Mouse (Mus musculus): ENCODE data around the gene Pfkfb1.

The Pfkfb1 gene

GRCm38 (mm10) chrX:150588023-150588764, at the start of gene Pfkfb1:
Gene Pfkfb1 (plus strand): TSS chrX:150588229.
- peak; percentile 11 for DNase-seq (ENCODE audit: low spot score)

DNA sequence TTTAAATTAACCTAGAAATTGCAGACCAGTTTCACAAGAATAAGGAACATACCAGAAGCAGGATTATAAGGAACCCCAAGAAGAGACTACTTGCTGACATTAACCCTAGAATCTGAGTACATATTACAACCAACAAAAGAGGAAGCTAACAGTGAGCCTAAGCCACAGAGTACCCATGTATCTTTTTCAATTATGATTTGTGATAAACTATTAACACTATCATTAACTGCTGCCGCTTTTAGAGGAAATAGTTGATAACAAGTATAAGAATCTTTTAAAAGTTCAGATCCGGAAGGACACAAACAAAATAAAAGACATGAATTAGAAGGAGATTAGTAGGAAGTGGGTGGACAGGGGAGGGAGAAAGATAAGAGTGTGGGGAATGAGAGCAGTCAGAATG, 47.9 kb upstream of the Pfkfb1 start:
- no peak for DNase-seq (ENCODE audit: low spot score)

DNA sequence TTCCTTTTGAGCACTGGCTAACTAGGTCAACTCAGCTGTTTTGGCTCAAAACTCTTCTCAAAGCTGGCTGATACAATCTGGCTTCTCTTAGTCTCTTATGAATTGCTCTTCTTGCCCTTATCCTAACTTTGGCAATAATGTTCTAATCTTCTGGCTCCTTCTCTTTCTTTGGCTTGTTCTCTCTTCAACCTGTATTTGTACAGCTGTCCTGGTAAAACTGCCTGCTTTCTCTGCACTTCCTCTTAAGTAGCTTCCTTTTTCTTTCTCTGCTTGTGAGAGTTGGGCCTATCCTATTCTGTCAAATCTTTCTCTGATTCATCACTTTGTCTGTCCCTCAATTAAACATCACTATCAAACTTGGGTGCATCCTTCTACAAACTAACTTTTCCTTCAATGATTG, 46.3 kb upstream of the Pfkfb1 start:
- DNase-seq (ENCODE audit: low spot score) = no peak

DNA sequence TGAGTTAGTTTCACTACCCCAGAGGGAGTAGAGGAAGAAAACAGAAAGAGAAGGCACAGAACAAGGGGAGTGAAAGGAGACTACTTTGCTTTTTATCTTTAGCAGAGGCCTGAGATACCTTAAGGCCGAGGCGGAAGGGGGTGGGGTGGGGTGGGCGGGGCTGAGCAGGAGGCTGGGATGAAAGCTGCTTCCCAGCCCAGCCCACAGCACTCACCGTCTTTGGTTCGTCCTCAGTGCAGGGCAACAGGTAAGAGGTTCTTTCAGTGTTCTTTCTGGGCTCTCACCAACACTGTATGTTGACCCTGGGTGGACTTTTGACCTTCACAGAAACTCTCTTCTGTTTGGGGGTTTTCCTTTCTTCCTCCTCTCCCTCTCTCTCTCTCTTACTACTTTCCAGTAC, 40.8 kb upstream of the Pfkfb1 start, which contains the start of gene Alas2:
TSS of gene Alas2 (plus strand) at position 137 of the 400 bp plus-strand sequence.
- no peak for DNase-seq (ENCODE audit: low spot score)

GRCm38 (mm10) chrX:150549639-150550038, 38.4 kb upstream of the Pfkfb1 start:
- DNase-seq (ENCODE audit: low spot score) = no peak

- DNase-seq (ENCODE audit: low spot score) = no peak
Measured at GRCm38 (mm10) chrX:150551986-150552385, 36.0 kb upstream of the Pfkfb1 start.

- DNase-seq (ENCODE audit: low spot score) = no peak
Measured at GRCm38 (mm10) chrX:150554032-150554431, 34.0 kb upstream of the Pfkfb1 start.

DNA sequence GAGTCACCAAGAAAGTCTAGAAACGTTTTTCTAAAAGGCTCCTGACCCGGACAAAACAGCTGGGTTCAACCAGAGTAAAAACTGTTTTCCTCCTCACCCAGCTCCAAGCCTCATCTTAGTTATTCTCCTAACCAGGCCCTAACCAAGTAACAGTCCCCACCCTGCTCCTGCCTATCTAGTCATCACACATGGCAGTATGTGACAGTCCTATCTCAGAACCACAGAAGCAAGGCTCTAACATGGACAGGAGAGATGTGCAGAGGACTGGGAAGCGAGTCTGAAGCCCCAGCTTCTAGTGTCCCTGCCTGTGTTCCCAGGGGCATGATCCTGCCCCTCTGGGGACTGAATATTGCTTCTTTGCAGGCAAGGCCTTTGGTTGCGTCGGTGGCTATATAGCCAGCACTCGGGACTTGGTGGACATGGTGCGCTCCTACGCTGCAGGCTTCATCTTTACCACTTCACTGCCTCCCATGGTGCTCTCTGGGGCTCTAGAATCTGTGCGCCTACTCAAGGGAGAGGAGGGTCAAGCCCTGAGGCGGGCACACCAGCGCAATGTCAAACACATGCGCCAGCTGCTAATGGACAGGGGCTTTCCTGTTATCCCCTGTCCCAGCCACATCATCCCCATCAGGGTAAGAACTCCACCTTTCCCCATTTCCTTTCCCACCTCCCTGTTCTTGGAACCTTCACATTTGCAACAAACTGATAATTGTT, 23.2 kb upstream of the Pfkfb1 start:
- no peak for DNase-seq (ENCODE audit: low spot score)

DNA sequence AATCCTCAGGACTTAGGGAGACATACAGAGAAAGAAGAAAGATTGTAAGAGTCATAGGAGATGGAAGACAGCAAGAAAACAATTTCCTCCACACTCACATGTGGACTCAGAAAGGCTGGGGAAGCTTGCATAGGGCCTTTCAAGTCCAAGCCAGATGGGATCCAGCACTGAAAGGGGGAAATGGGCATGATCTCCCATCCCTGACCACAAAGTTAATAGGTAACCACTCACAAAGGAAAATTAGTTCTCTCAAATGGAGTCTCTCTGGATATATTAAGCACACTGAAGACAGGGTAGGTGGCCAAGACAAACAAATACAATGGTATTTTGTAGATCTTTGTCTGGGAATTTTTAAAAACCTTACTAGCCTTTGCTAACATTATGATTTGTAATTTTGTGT, 6.1 kb upstream of the Pfkfb1 start:
- DNase-seq (ENCODE audit: low spot score) = no peak

- DNase-seq (ENCODE audit: low spot score) = no peak
Measured at GRCm38 (mm10) chrX:150585116-150585515, 2.9 kb upstream of the Pfkfb1 start.

DNA sequence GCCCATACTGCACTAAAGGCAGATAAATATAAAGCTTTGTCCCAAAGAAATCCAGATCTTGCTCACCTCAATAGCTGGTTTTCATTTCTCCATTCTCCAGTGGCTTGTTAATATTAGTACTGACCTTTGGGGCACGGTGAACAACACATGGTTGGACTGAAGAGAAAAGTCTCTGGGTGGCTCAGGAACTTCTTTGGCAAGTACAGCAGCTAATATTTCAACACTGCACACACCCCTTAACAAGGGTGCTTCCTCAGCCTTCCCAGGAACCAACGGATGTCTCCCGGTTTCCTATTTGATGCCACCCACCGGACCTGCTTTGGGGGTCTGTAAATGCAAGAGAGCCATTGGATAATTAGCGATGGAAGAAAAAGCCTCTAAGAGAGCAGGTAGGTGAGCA, 1.7 kb downstream of the Pfkfb1 start, which contains the start of gene Apex2:
TSS of gene Apex2 (minus strand) at position 173 of the 400 bp plus-strand sequence.
- no peak for DNase-seq (ENCODE audit: low spot score)

DNA sequence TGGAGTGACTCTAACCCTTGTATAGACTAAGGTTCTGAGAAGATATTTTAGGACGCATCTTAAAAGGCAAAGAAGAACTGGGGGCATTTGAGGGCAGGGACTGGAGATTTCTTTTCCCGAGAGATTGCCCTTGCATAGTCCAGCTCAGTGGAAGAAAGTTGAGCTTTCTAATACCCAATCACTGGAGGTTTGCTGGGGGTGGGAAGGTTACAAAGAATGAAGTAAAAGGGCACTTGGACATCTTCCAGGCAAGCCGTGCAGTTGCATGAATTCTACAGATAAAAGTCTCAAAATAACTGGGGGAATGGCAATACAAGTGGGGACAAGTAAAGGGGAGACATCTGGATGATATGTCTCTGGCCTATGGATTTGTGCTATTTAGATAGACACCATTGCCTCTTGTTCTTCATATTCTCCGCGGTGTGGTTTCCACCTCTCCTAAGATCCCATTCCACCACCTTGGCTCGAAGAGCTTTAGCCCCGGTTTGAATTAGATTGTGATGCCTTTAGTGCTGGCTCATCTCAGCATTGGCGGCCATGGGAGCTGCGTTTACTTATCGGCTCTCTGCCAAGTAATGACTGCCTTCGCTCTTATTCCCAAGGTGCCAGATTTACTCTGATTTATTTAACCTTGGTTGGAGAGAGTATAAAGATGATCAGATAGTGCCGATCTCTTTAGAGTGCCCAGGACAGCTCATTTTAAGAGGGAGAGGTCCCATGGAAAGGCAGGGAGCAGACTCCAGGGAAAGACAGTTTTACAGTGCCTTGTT, 5.4 kb downstream of the Pfkfb1 start:
- DNase-seq (ENCODE audit: low spot score) = no peak

DNA sequence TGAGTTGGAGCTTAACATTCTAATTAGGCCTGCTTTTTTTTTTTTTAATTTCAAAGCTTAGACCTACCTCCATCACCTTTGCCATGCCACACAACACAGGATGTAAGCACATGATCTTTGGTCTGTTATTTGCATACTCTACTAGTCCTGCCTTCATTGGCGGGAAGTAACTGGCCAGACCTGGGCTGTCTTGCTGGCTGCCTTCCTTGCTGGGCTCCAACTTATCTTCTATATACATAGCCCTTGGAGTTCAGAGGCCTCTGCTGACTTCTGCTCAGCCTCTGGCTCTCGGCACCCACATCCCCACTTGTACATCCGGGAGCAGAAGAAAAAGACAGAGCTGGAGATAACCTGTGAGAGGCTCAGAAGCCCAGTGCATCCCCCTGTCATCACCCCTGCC, 6.1 kb downstream of the Pfkfb1 start:
- no peak for DNase-seq (ENCODE audit: low spot score)

GRCm38 (mm10) chrX:150595016-150595760, 7.2 kb downstream of the Pfkfb1 start:
- DNase-seq (ENCODE audit: low spot score) = no peak

DNA sequence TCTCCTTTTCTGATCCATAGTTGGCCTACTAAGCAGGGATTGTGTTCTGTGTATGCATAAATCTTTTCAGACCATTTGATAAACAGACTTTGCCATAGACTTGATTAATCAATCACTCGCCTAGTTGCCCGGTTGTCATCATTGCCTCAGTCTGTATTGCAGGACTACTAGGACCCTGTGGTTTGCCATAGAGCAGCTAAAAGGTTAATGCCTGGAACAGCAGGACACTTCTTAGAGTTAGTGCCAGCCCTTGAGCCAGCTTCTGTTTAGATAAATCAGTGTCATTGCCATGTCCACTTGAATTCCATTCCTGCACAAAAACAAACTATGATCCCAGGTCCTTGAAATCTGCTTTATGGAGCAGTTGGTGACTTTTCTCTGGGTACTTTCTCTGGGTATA, 10.9 kb downstream of the Pfkfb1 start:
- no peak for DNase-seq (ENCODE audit: low spot score)

GRCm38 (mm10) chrX:150636421-150636820, 48.4 kb downstream of the Pfkfb1 start:
- DNase-seq (ENCODE audit: low spot score) = no peak

DNA sequence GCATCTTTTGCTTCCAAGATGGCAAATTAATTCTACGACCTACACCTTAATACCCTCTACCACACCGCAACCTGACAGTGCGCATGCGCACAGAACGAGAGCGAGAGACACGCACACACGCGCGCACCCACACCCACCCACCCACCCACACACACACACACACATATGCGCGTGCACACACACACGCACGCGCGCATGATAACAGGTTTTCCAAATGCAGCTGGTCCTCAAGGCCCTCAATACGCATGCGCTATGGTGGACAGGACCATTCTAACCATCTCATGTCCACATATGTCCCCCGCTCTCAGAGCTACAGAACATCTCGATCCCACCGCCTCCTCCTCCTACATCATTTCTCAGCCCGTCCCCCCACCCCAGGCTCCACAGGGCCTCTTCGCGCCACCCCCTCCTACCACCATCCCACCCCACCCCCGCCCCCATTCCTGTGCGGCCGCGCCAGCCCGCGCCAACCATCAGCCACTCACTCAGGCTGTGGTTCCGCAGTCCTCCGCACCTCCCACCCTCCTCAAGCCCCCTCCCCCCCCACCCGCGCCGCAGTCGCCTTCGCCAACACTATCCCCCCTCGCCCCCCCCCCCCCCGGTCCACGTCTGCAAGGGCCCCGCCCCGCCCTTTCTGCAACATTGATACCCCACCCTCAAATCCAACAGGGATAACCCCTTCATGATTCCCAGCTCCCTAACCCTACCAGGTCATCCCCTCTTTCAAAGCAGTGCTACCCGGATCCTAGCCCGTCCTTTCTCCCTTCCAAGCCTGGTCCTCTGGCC, 68.3 kb downstream of the Pfkfb1 start:
- DNase-seq (ENCODE audit: low spot score) = no peak

DNA sequence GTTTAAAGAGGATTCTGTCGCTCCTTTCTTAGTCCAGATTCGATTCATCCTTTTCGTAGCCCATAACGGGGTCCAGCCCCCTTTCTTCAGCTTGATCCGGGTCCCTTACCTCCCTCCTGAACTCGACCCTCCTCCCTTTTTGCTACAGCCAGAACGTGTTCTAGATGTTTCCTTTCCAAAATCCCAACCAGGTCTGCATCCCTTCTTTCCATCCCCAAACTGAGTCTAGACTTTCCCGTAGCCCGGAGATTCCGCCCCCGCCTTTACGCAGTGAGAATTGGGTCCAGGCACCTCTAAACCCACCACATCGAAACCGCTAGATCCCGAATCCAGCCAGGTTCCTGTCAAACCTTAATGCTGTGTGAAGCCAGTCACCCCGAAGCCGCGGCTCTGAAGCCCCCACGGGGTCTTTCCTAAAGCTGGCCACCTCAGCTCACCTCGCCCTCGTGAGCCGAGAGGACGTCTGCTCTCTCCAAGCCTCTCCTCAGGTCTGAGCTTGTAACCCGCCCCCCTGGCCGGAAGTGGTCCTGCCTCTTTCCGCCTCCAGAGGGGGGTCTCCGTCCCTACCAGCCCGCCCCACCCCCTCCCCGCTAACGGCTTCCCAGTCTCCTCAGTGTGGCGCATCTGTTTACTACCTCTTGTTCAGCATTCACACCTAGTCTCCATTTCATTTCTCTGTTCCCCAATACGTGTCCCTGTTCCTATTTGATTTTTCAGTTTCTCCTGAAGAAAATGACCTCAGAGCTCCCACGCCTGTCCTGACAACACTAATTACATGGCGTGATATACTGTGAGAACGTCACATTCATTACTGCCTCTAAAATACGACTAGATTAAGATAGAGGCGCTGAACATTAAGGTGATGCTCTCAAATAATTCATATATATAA, 69.1 kb downstream of the Pfkfb1 start, which contains the start of gene Tro:
TSS of gene Tro (minus strand) at position 676 of the 889 bp plus-strand sequence.
- no peak for DNase-seq (ENCODE audit: low spot score)

DNA sequence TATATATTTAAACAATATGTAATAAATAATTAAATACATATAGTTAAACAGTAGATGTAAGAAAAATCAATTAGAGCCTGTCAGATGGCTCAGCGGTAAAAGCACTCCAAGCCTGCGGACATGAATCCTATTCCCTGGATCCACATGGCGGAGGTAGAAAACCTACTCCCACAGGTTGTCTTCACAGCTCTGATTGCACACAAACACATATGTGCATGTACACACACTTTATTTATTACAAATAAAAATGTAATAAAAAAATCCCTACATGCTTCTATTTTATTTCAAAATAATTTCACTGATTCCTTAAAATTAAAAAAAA, 69.7 kb downstream of the Pfkfb1 start:
- DNase-seq (ENCODE audit: low spot score) = no peak

GRCm38 (mm10) chrX:150662809-150663208, 74.8 kb downstream of the Pfkfb1 start:
- DNase-seq (ENCODE audit: low spot score) = no peak
